Mouse (Mus musculus): Measurements from ENCODE around the gene Synj2. TPM values are rescaled to one million over a fixed set of nuclear protein-coding genes. Genes with fewer than 3 reads are reported as not detected.

The Synj2 gene
- polyA plus RNA-seq, 1 experiment, result 7.6 TPM

- no peak overlapping the region for H3K4me3 ChIP-seq (ENCODE audit: low read depth, low read length)
- TF ChIP-seq EP300 (IDR thresholded peaks at IDR 0.05; ENCODE audit: insufficient read depth, low read depth, low read length) (peak; percentile 76), POLR2A (IDR thresholded peaks at IDR 0.05; ENCODE audit: insufficient read depth, low read length) (no peak)
Measured at GRCm38 (mm10) chr17:5977921-5978504, 36.9 kb downstream of the Synj2 start.

DNA sequence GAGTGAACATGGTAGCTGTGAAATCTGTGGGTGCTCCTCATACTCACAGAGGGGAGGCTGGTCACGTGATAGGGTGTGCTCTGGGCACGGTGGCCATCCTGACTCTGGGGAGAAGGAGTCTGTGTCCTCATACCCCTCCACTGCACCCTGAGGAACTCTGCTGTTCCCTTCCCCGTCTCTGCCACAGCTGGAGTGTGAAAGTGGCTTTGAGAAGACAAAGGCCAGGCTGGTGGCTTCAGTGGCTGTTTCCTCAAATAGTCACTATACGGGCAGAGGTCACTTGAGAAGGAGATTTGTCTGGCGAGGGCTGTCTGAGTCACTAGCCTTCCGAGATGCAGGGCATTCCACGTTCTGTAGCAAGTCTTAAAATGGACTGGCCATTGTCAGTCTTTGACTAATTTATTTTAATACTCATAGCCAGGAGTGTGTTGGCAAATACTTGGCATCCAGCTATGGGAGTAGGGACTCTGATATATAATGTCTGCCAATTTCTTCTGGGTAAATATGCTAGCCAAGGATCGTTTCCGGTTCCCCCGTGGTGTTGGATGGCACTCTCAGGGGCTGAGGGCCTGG lies 37.5 kb downstream of the Synj2 start:
- TF ChIP-seq CTCF (IDR thresholded peaks at IDR 0.05; ENCODE audit: low read depth, low read length), result no peak
- TF ChIP-seq POLR2A (IDR thresholded peaks at IDR 0.05; ENCODE audit: insufficient read depth, low read length), result no peak
- no peak for TF ChIP-seq EP300 (IDR thresholded peaks at IDR 0.05; ENCODE audit: insufficient read depth, low read depth, low read length)

More at GRCm38 (mm10) chr17:5977921-5978504, 36.9 kb downstream of the Synj2 start:
- Histone ChIP-seq H3K9ac (ENCODE audit: low read depth, poor library complexity, severe bottlenecking) (peak overlapping the region; percentile 5), H3K27ac (ENCODE audit: insufficient read depth, low read length) (peak overlapping the region; percentile 90), H3K9me3 (replicated peaks; ENCODE audit: control insufficient read depth, insufficient read depth, low read length, poor library complexity, severe bottlenecking) (no peaks in the 10 kb centered on the region), H3K36me3 (ENCODE audit: control insufficient read depth, insufficient read depth, low read length, poor library complexity, severe bottlenecking) (no peaks in the 10 kb centered on the region), H3K4me1 (ENCODE audit: control insufficient read depth, insufficient read depth, low read length) (peaks cover 10% of the 10 kb centered on the region), H3K27me3 (ENCODE audit: control insufficient read depth, insufficient read depth, low read length, poor library complexity, severe bottlenecking) (no peaks in the 10 kb centered on the region)

DNA sequence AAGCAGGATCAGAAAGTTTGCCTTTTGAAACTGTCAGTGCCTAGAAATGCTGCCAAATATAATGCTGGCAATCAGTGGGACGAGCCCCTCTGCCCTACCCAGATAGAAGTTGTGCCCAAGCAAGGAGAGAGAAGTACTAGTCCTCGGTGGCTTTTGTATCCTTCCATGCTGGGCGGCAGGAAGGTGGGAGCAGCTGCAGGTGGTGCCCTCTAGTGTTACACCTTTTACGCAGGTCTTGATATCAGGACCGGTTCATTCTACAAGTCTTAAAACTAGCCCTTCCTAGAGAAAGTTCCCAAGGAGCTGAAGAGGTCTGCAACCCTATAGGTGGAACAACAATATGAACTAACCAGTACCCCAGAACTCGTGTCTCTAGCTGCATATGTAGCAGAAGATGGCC lies 39.8 kb downstream of the Synj2 start:
- no peak for TF ChIP-seq EP300 (IDR thresholded peaks at IDR 0.05; ENCODE audit: insufficient read depth, low read depth, low read length)
- TF ChIP-seq CTCF (IDR thresholded peaks at IDR 0.05; ENCODE audit: low read depth, low read length), result peak; percentile 80
- TF ChIP-seq POLR2A (IDR thresholded peaks at IDR 0.05; ENCODE audit: insufficient read depth, low read length), result no peak
- Histone ChIP-seq H3K4me1 (ENCODE audit: control insufficient read depth, insufficient read depth, low read length) (peaks cover 8% of the 10 kb centered on the region), H3K9ac (ENCODE audit: low read depth, poor library complexity, severe bottlenecking) (no peak overlapping the region), H3K36me3 (ENCODE audit: control insufficient read depth, insufficient read depth, low read length, poor library complexity, severe bottlenecking) (no peaks in the 10 kb centered on the region), H3K4me3 (ENCODE audit: low read depth, low read length) (0 out of 2 replicates have a peak overlapping the region, but pooled peaks have one; percentile 12), H3K27ac (ENCODE audit: insufficient read depth, low read length) (no peak overlapping the region), H3K27me3 (ENCODE audit: control insufficient read depth, insufficient read depth, low read length, poor library complexity, severe bottlenecking) (no peaks in the 10 kb centered on the region), H3K9me3 (replicated peaks; ENCODE audit: control insufficient read depth, insufficient read depth, low read length, poor library complexity, severe bottlenecking) (no peaks in the 10 kb centered on the region)

More for the DNA sequence above, 37.5 kb downstream of the Synj2 start:
- Histone ChIP-seq H3K9ac (ENCODE audit: low read depth, poor library complexity, severe bottlenecking) (peak overlapping the region; percentile 5), H3K27me3 (ENCODE audit: control insufficient read depth, insufficient read depth, low read length, poor library complexity, severe bottlenecking) (no peaks in the 10 kb centered on the region), H3K27ac (ENCODE audit: insufficient read depth, low read length) (peak overlapping the region; percentile 84), H3K4me3 (ENCODE audit: low read depth, low read length) (no peak overlapping the region), H3K36me3 (ENCODE audit: control insufficient read depth, insufficient read depth, low read length, poor library complexity, severe bottlenecking) (no peaks in the 10 kb centered on the region), H3K9me3 (replicated peaks; ENCODE audit: control insufficient read depth, insufficient read depth, low read length, poor library complexity, severe bottlenecking) (no peaks in the 10 kb centered on the region), H3K4me1 (ENCODE audit: control insufficient read depth, insufficient read depth, low read length) (peaks cover 10% of the 10 kb centered on the region)

- TF ChIP-seq EP300 (IDR thresholded peaks at IDR 0.05; ENCODE audit: insufficient read depth, low read depth, low read length), result no peak
- TF ChIP-seq CTCF (IDR thresholded peaks at IDR 0.05; ENCODE audit: low read depth, low read length), result peak; percentile 13
- H3K4me1 ChIP-seq (ENCODE audit: control insufficient read depth, insufficient read depth, low read length), result peaks cover 10% of the 10 kb centered on the region
- no peak overlapping the region for H3K4me3 ChIP-seq (ENCODE audit: low read depth, low read length)
- no peak overlapping the region for H3K9ac ChIP-seq (ENCODE audit: low read depth, poor library complexity, severe bottlenecking)
- H3K27me3 ChIP-seq (ENCODE audit: control insufficient read depth, insufficient read depth, low read length, poor library complexity, severe bottlenecking), result no peaks in the 10 kb centered on the region
- H3K27ac ChIP-seq (ENCODE audit: insufficient read depth, low read length), result no peak overlapping the region
- no peaks in the 10 kb centered on the region for H3K36me3 ChIP-seq (ENCODE audit: control insufficient read depth, insufficient read depth, low read length, poor library complexity, severe bottlenecking)
- H3K9me3 ChIP-seq (replicated peaks; ENCODE audit: control insufficient read depth, insufficient read depth, low read length, poor library complexity, severe bottlenecking), result no peaks in the 10 kb centered on the region
Measured at GRCm38 (mm10) chr17:5983150-5983549, 42.1 kb downstream of the Synj2 start.

DNA sequence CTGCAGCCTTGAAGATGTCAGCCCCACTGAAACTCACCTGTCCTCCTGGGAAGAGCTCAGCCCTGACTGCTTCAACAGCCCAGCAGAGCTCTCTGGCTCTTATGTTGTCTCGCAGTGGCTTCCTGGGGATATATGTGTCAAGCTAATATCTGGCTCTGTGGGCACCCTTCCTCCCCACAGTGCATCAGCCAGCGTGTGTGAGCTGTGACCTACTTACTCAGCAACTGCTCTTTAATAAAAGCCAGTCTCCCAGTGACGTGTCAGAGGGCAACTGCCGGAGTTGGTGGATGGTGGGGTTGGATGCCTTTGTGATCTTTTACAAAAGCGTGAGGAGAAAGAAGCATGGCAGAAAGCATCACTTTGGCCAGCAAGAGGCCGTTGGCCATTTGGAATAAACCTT lies 42.8 kb downstream of the Synj2 start:
- TF ChIP-seq EP300 (IDR thresholded peaks at IDR 0.05; ENCODE audit: insufficient read depth, low read depth, low read length) (no peak), POLR2A (IDR thresholded peaks at IDR 0.05; ENCODE audit: insufficient read depth, low read length) (no peak), CTCF (IDR thresholded peaks at IDR 0.05; ENCODE audit: low read depth, low read length) (no peak)
- no peaks in the 10 kb centered on the region for H3K27me3 ChIP-seq (ENCODE audit: control insufficient read depth, insufficient read depth, low read length, poor library complexity, severe bottlenecking)
- no peaks in the 10 kb centered on the region for H3K36me3 ChIP-seq (ENCODE audit: control insufficient read depth, insufficient read depth, low read length, poor library complexity, severe bottlenecking)
- no peak overlapping the region for H3K27ac ChIP-seq (ENCODE audit: insufficient read depth, low read length)
- H3K9me3 ChIP-seq (replicated peaks; ENCODE audit: control insufficient read depth, insufficient read depth, low read length, poor library complexity, severe bottlenecking), result no peaks in the 10 kb centered on the region
- H3K4me1 ChIP-seq (ENCODE audit: control insufficient read depth, insufficient read depth, low read length), result peaks cover 7% of the 10 kb centered on the region
- H3K9ac ChIP-seq (ENCODE audit: low read depth, poor library complexity, severe bottlenecking), result no peak overlapping the region
- H3K4me3 ChIP-seq (ENCODE audit: low read depth, low read length), result no peak overlapping the region

- TF ChIP-seq POLR2A (IDR thresholded peaks at IDR 0.05; ENCODE audit: insufficient read depth, low read length) (no peak), CTCF (IDR thresholded peaks at IDR 0.05; ENCODE audit: low read depth, low read length) (no peak), EP300 (IDR thresholded peaks at IDR 0.05; ENCODE audit: insufficient read depth, low read depth, low read length) (no peak)
- peaks cover 3% of the 10 kb centered on the region for H3K4me1 ChIP-seq (ENCODE audit: control insufficient read depth, insufficient read depth, low read length)
Measured at GRCm38 (mm10) chr17:5984700-5985231, 43.7 kb downstream of the Synj2 start.

More at GRCm38 (mm10) chr17:5984700-5985231, 43.7 kb downstream of the Synj2 start:
- H3K36me3 ChIP-seq (ENCODE audit: control insufficient read depth, insufficient read depth, low read length, poor library complexity, severe bottlenecking), result no peaks in the 10 kb centered on the region
- H3K27ac ChIP-seq (ENCODE audit: insufficient read depth, low read length), result no peak overlapping the region
- no peaks in the 10 kb centered on the region for H3K27me3 ChIP-seq (ENCODE audit: control insufficient read depth, insufficient read depth, low read length, poor library complexity, severe bottlenecking)
- no peaks in the 10 kb centered on the region for H3K9me3 ChIP-seq (replicated peaks; ENCODE audit: control insufficient read depth, insufficient read depth, low read length, poor library complexity, severe bottlenecking)
- no peak overlapping the region for H3K9ac ChIP-seq (ENCODE audit: low read depth, poor library complexity, severe bottlenecking)
- no peak overlapping the region for H3K4me3 ChIP-seq (ENCODE audit: low read depth, low read length)
